Mouse (Mus musculus): ENCODE measurements around the gene Zcchc10. TPM values are rescaled to one million over a fixed set of nuclear protein-coding genes. Genes with fewer than 3 reads are reported as not detected.
A peak's percentile ranks its signal among the peaks of the same experiment; 100 is the strongest.

The Zcchc10 gene
- polyA plus RNA-seq, 1 experiment from 2014 or later = 16.1 TPM

DNA sequence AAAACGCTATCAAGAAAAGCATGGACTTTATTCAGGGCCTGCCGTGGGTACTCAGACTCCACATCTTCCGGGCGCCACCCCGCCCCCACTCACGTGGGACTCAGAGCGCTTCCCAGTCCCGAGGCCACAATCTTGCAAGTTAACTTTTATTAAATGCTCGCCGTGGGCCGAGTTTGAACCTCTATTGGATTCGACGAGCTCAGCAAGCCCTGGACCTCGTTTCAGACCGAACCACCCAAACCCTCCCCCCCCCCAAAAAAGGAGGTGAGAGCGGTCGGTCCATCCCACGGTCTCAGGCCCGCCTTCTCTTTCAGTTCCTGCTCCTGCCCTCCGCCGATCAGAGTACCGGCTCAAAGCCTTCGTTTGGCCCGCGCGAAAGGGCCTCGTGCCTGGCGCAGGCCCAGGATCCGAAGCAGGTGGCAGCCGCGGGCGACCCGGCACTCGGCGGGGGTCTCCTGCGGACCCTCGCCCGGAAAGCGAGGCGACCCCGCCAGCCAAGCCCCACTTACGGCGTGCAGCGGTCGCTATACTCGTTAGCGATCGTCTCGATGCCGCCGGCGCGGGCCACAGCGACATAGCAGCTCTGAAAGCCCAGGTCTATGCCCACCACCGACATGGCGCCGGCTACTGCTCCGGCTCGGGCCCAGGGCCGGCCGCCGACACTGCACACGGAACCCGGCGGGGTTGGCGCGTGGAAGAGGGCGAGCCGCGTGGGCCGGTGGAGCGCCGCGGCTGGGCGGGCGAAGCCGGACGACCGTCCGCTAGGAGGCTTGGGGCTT lies 24.7 kb upstream of the Zcchc10 start:
- Histone ChIP-seq H3K36me3 (ENCODE audit: control insufficient read depth, insufficient read depth, low read length) (no peaks in the 10 kb centered on the region), H3K9me3 (replicated peaks; ENCODE audit: control insufficient read depth, low read length, poor library complexity, severe bottlenecking) (no peaks in the 10 kb centered on the region), H3K9ac (ENCODE audit: low read depth, low read length) (peak overlapping the region; percentile 97), H3K4me2 (ENCODE audit: low read length) (peak overlapping the region; percentile 70), H3K4me3 (ENCODE audit: low read depth, low read length) (peak overlapping the region; percentile 100), H3K4me1 (ENCODE audit: control insufficient read depth, insufficient read depth, low read length) (peaks cover 32% of the 10 kb centered on the region), H3K27me3 (ENCODE audit: control insufficient read depth, insufficient read depth, low read depth, low read length) (no peaks in the 10 kb centered on the region), H3K27ac (ENCODE audit: low read length) (peak overlapping the region; percentile 88)
- ATAC-seq = peak; percentile 82
- whole genome bisulfite sequencing = under 1% methylated on average over 80 of the region's 80 CpGs

GRCm38 (mm10) chr11:53300330-53301166 lies 23.9 kb upstream of the Zcchc10 start, which contains the start of gene Hspa4:
Gene Hspa4 (minus strand): TSS chr11:53300457.
- 1% methylated on average over 58 of the region's 58 CpGs for WGBS
- ATAC-seq = peak; percentile 97

GRCm38 (mm10) chr11:53301167-53301515 lies 23.3 kb upstream of the Zcchc10 start:
- Histone ChIP-seq H3K9ac (ENCODE audit: low read depth, low read length) (peak overlapping the region; percentile 62), H3K27ac (ENCODE audit: low read length) (peak overlapping the region; percentile 88), H3K9me3 (replicated peaks; ENCODE audit: control insufficient read depth, low read length, poor library complexity, severe bottlenecking) (no peaks in the 10 kb centered on the region), H3K4me1 (ENCODE audit: control insufficient read depth, insufficient read depth, low read length) (peaks cover 29% of the 10 kb centered on the region), H3K4me3 (ENCODE audit: low read depth, low read length) (peak overlapping the region; percentile 100), H3K36me3 (ENCODE audit: control insufficient read depth, insufficient read depth, low read length) (no peaks in the 10 kb centered on the region), H3K27me3 (ENCODE audit: control insufficient read depth, insufficient read depth, low read depth, low read length) (no peaks in the 10 kb centered on the region), H3K4me2 (ENCODE audit: low read length) (peak overlapping the region; percentile 61)
- 53% methylated on average over 9 of the region's 9 CpGs for WGBS
- ATAC-seq = no peak

More at GRCm38 (mm10) chr11:53300330-53301166, 23.9 kb upstream of the Zcchc10 start, which contains the start of gene Hspa4:
- Histone ChIP-seq H3K4me3 (ENCODE audit: low read depth, low read length) (peak within 1 kb of the TSS; percentile 100), H3K27me3 (ENCODE audit: control insufficient read depth, insufficient read depth, low read depth, low read length) (no peaks in the 10 kb centered on the region), H3K27ac (ENCODE audit: low read length) (peak within 1 kb of the TSS; percentile 88), H3K4me1 (ENCODE audit: control insufficient read depth, insufficient read depth, low read length) (peaks cover 29% of the 10 kb centered on the region), H3K9ac (ENCODE audit: low read depth, low read length) (peak within 1 kb of the TSS; percentile 97), H3K9me3 (replicated peaks; ENCODE audit: control insufficient read depth, low read length, poor library complexity, severe bottlenecking) (no peaks in the 10 kb centered on the region), H3K36me3 (ENCODE audit: control insufficient read depth, insufficient read depth, low read length) (no peaks in the 10 kb centered on the region), H3K4me2 (ENCODE audit: low read length) (peak within 1 kb of the TSS; percentile 70)

DNA sequence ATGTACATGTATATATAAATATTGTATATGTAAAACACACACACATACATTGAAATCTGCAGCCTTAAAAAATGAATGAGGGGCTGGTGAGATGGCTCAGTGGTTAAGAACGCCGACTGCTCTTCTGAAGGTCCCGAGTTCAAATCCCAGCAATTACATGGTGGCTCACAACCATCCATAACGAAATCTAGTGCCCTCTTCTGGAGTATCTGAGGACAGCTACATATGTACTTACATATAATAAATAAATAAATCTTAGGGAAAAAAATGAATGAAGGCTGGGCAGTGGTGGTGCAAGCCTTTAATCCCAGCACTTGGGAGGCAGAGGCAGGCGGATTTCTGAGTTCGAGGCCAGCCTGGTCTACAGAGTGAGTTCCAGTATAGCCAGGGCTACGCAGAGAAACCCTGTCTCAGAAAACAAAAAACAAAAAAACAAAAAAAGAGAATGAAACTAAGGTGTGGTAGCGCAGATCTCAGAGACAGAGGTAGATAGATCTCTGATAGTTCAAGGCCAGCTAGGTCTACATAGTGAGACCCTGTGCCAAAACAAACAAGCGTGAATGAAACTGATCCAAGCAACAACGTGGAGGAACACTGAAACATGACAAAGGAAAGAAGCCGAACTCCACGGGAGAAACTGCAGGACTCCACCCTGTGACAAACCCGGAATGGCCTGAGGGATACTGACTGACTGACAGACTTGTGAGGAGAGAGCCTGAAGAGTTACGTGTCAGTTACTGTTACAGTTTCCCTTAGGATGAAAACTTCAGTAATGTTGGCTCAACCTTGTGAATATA lies 20.2 kb upstream of the Zcchc10 start:
- 87% methylated on average over 14 of the region's 14 CpGs for WGBS
- H3K9ac ChIP-seq (ENCODE audit: low read depth, low read length) = no peak overlapping the region
- no peaks in the 10 kb centered on the region for H3K9me3 ChIP-seq (replicated peaks; ENCODE audit: control insufficient read depth, low read length, poor library complexity, severe bottlenecking)
- H3K36me3 ChIP-seq (ENCODE audit: control insufficient read depth, insufficient read depth, low read length) = no peaks in the 10 kb centered on the region
- H3K27me3 ChIP-seq (ENCODE audit: control insufficient read depth, insufficient read depth, low read depth, low read length) = no peaks in the 10 kb centered on the region
- H3K4me2 ChIP-seq (ENCODE audit: low read length) = no peak overlapping the region
- H3K27ac ChIP-seq (ENCODE audit: low read length) = no peak overlapping the region
- ATAC-seq = no peak
- H3K4me3 ChIP-seq (ENCODE audit: low read depth, low read length) = no peak overlapping the region
- H3K4me1 ChIP-seq (ENCODE audit: control insufficient read depth, insufficient read depth, low read length) = peaks cover 6% of the 10 kb centered on the region

DNA sequence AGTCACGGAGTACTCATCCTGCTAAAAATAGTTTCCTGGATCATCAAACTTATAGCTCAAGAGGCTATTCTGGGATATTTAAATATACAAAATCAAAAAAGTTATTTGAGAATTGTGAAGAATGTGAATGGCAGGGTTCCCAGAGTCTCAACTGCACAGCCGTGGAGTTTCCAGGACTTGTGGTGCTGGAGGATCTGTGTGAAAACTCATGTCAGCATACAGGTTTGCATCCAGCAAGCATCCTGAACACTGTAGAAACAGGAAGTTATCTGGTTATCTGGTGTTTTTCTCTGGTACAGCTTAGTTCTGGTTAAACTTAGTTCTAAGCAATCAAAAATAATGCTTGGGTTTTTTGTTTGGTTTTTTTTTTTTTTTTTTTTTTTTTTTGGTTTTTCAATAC lies 17.5 kb upstream of the Zcchc10 start:
- H3K4me2 ChIP-seq (ENCODE audit: low read length) = no peak overlapping the region
- no peak overlapping the region for H3K4me3 ChIP-seq (ENCODE audit: low read depth, low read length)
- no peak overlapping the region for H3K9ac ChIP-seq (ENCODE audit: low read depth, low read length)
- no peak overlapping the region for H3K27ac ChIP-seq (ENCODE audit: low read length)
- no peaks in the 10 kb centered on the region for H3K36me3 ChIP-seq (ENCODE audit: control insufficient read depth, insufficient read depth, low read length)
- WGBS = 91% methylated on average over 2 of the region's 2 CpGs
- H3K9me3 ChIP-seq (replicated peaks; ENCODE audit: control insufficient read depth, low read length, poor library complexity, severe bottlenecking) = no peaks in the 10 kb centered on the region
- no peaks in the 10 kb centered on the region for H3K27me3 ChIP-seq (ENCODE audit: control insufficient read depth, insufficient read depth, low read depth, low read length)
- no peaks in the 10 kb centered on the region for H3K4me1 ChIP-seq (ENCODE audit: control insufficient read depth, insufficient read depth, low read length)
- no peak for ATAC-seq

- no peak for ATAC-seq
- Histone ChIP-seq H3K36me3 (ENCODE audit: control insufficient read depth, insufficient read depth, low read length) (no peaks in the 10 kb centered on the region), H3K27me3 (ENCODE audit: control insufficient read depth, insufficient read depth, low read depth, low read length) (no peaks in the 10 kb centered on the region), H3K9ac (ENCODE audit: low read depth, low read length) (no peak overlapping the region), H3K9me3 (replicated peaks; ENCODE audit: control insufficient read depth, low read length, poor library complexity, severe bottlenecking) (no peaks in the 10 kb centered on the region), H3K4me1 (ENCODE audit: control insufficient read depth, insufficient read depth, low read length) (no peaks in the 10 kb centered on the region), H3K4me3 (ENCODE audit: low read depth, low read length) (no peak overlapping the region), H3K27ac (ENCODE audit: low read length) (no peak overlapping the region), H3K4me2 (ENCODE audit: low read length) (no peak overlapping the region)
- 75% methylated on average over 10 of the region's 10 CpGs for WGBS
These were observed 16.9 kb upstream of the Zcchc10 start for GRCm38 (mm10) chr11:53307558-53308065.

GRCm38 (mm10) chr11:53308251-53308864 lies 16.1 kb upstream of the Zcchc10 start:
- Histone ChIP-seq H3K27ac (ENCODE audit: low read length) (no peak overlapping the region), H3K9me3 (replicated peaks; ENCODE audit: control insufficient read depth, low read length, poor library complexity, severe bottlenecking) (no peaks in the 10 kb centered on the region), H3K4me1 (ENCODE audit: control insufficient read depth, insufficient read depth, low read length) (no peaks in the 10 kb centered on the region), H3K36me3 (ENCODE audit: control insufficient read depth, insufficient read depth, low read length) (no peaks in the 10 kb centered on the region), H3K4me2 (ENCODE audit: low read length) (no peak overlapping the region), H3K9ac (ENCODE audit: low read depth, low read length) (no peak overlapping the region), H3K27me3 (ENCODE audit: control insufficient read depth, insufficient read depth, low read depth, low read length) (no peaks in the 10 kb centered on the region), H3K4me3 (ENCODE audit: low read depth, low read length) (no peak overlapping the region)
- ATAC-seq = no peak

GRCm38 (mm10) chr11:53308884-53309310 lies 15.6 kb upstream of the Zcchc10 start:
- H3K4me1 ChIP-seq (ENCODE audit: control insufficient read depth, insufficient read depth, low read length) = no peaks in the 10 kb centered on the region
- ATAC-seq = no peak
- H3K4me3 ChIP-seq (ENCODE audit: low read depth, low read length) = no peak overlapping the region
- H3K36me3 ChIP-seq (ENCODE audit: control insufficient read depth, insufficient read depth, low read length) = no peaks in the 10 kb centered on the region
- H3K27me3 ChIP-seq (ENCODE audit: control insufficient read depth, insufficient read depth, low read depth, low read length) = no peaks in the 10 kb centered on the region
- no peak overlapping the region for H3K27ac ChIP-seq (ENCODE audit: low read length)
- no peaks in the 10 kb centered on the region for H3K9me3 ChIP-seq (replicated peaks; ENCODE audit: control insufficient read depth, low read length, poor library complexity, severe bottlenecking)
- no peak overlapping the region for H3K9ac ChIP-seq (ENCODE audit: low read depth, low read length)
- 68% methylated on average over 2 of the region's 2 CpGs for WGBS
- H3K4me2 ChIP-seq (ENCODE audit: low read length) = no peak overlapping the region
